Mouse (Mus musculus): ENCODE data around the gene Rpl3.

- no peak for TF ChIP-seq CTCF (IDR thresholded peaks at IDR 0.05; ENCODE audit: low read depth, low read length)
- TF ChIP-seq POLR2A (IDR thresholded peaks at IDR 0.05; ENCODE audit: extremely low read depth, insufficient read depth, low read length) = no peak
Measured at GRCm38 (mm10) chr15:80075374-80075694, 16.3 kb downstream of the Rpl3 start.

All from liver, adult 2 months (tissue).